Mouse (Mus musculus): ENCODE data around the gene Ski. TPM values are rescaled to one million over a fixed set of nuclear protein-coding genes. Genes with fewer than 3 reads are reported as not detected.

The Ski gene
- 6.2 and 7.7 TPM in 2 replicates for polyA plus RNA-seq (2015; fragmentation: Nextera tagmentation; extraction: Ambion mirVana)

GRCm38 (mm10) chr4:155222552-155222840, at the start of gene Ski:
Gene Ski (minus strand): TSS chr4:155222592.

GRCm38 (mm10) chr4:155249648-155250351, 27.4 kb upstream of the Ski start, which contains the start of gene Faap20:
Gene Faap20 (plus strand): TSS chr4:155249802.

Other genes starting within 250 kb of the Ski start
- 0.17 TPM in 1 of 2 replicates, not detected in the other for gene Plch2, start 165.8 kb downstream of the Ski start, polyA plus RNA-seq (2015; fragmentation: Nextera tagmentation; extraction: Ambion mirVana)
- 5.8 and 6.6 TPM in 2 replicates for gene Pex10, start 155.6 kb downstream of the Ski start, polyA plus RNA-seq (2015; fragmentation: Nextera tagmentation; extraction: Ambion mirVana)
- 91.1 and 94.1 TPM in 2 replicates for gene Rer1, start 136.2 kb downstream of the Ski start, polyA plus RNA-seq (2015; fragmentation: Nextera tagmentation; extraction: Ambion mirVana)
- gene Morn1, start 136.0 kb downstream of the Ski start, polyA plus RNA-seq (2015; fragmentation: Nextera tagmentation; extraction: Ambion mirVana) = 1.8 and 2.0 TPM in 2 replicates
- 29.5 and 35.6 TPM in 2 replicates for gene Faap20, start 27.2 kb upstream of the Ski start, polyA plus RNA-seq (2015; fragmentation: Nextera tagmentation; extraction: Ambion mirVana)
- gene Prkcz, start 138.8 kb upstream of the Ski start, polyA plus RNA-seq (2015; fragmentation: Nextera tagmentation; extraction: Ambion mirVana) = 3.0 and 3.3 TPM in 2 replicates
- 0.11 TPM in 1 of 2 replicates, not detected in the other for gene Gabrd, start 175.5 kb upstream of the Ski start, polyA plus RNA-seq (2015; fragmentation: Nextera tagmentation; extraction: Ambion mirVana)
- gene Cfap74, start 186.6 kb upstream of the Ski start, polyA plus RNA-seq (2015; fragmentation: Nextera tagmentation; extraction: Ambion mirVana) = 0.11 and 0.22 TPM in 2 replicates
- not detected in 2 replicates for gene Tmem52, start 246.5 kb upstream of the Ski start, polyA plus RNA-seq (2015; fragmentation: Nextera tagmentation; extraction: Ambion mirVana)

Measured in spleen, postnatal 0 days (tissue).